Mouse (Mus musculus) ZHBTc4 (cell line): ENCODE results near the gene Greb1.
A peak's percentile ranks its signal among the peaks of the same experiment; 100 is the strongest.

Experiments used
- DNase-seq: peaks from one replicate; pipeline ENCODE4 v3.0.0-alpha.2; 2011; ENCODE audit warnings: low read depth, low spot score

Gene Greb1

GRCm38 (mm10) chr12:16805511-16805910, 4.8 kb upstream of the Greb1 start:
- peak; percentile 80 for DNase-seq

- no peak for DNase-seq
Measured at GRCm38 (mm10) chr12:16803956-16804430, 3.3 kb upstream of the Greb1 start.

- peak; percentile 12 for DNase-seq
Measured at GRCm38 (mm10) chr12:16803237-16803955, 2.7 kb upstream of the Greb1 start.

- DNase-seq: peak; percentile 32
Measured at GRCm38 (mm10) chr12:16800959-16801315, 251 bp upstream of the Greb1 start.

- DNase-seq: no peak
Measured at GRCm38 (mm10) chr12:16799928-16800258, 793 bp downstream of the Greb1 start.

- no peak for DNase-seq
Measured at GRCm38 (mm10) chr12:16798894-16799293, 1.8 kb downstream of the Greb1 start.

GRCm38 (mm10) chr12:16795781-16796180, 4.9 kb downstream of the Greb1 start:
- no peak for DNase-seq

- peak; percentile 62 for DNase-seq
Measured at GRCm38 (mm10) chr12:16793371-16793770, 7.3 kb downstream of the Greb1 start.

- no peak for DNase-seq
Measured at GRCm38 (mm10) chr12:16790456-16790855, 10.2 kb downstream of the Greb1 start.

- no peak for DNase-seq
Measured at GRCm38 (mm10) chr12:16789756-16790155, 10.9 kb downstream of the Greb1 start.

- no peak for DNase-seq
Measured at GRCm38 (mm10) chr12:16789199-16789598, 11.5 kb downstream of the Greb1 start.

GRCm38 (mm10) chr12:16788600-16788999, 12.1 kb downstream of the Greb1 start:
- no peak for DNase-seq

- DNase-seq: no peak
Measured at GRCm38 (mm10) chr12:16781034-16781746, 19.5 kb downstream of the Greb1 start.

GRCm38 (mm10) chr12:16780320-16780719, 20.4 kb downstream of the Greb1 start:
- DNase-seq: no peak

- DNase-seq: no peak
Measured at GRCm38 (mm10) chr12:16779165-16779564, 21.5 kb downstream of the Greb1 start.

GRCm38 (mm10) chr12:16778523-16778922, 22.2 kb downstream of the Greb1 start:
- no peak for DNase-seq

GRCm38 (mm10) chr12:16775351-16775750, 25.3 kb downstream of the Greb1 start:
- no peak for DNase-seq

GRCm38 (mm10) chr12:16774605-16775004, 26.1 kb downstream of the Greb1 start:
- DNase-seq: no peak

GRCm38 (mm10) chr12:16769601-16770165, 31.0 kb downstream of the Greb1 start:
- DNase-seq: no peak

- no peak for DNase-seq
Measured at GRCm38 (mm10) chr12:16768711-16769110, 32.0 kb downstream of the Greb1 start.

GRCm38 (mm10) chr12:16768251-16768650, 32.4 kb downstream of the Greb1 start:
- no peak for DNase-seq

- DNase-seq: no peak
Measured at GRCm38 (mm10) chr12:16764776-16765445, 35.8 kb downstream of the Greb1 start.
